Mouse (Mus musculus): ENCODE results near the gene Peak1. TPM values are rescaled to one million over a fixed set of nuclear protein-coding genes. Genes with fewer than 3 reads are reported as not detected.

The Peak1 gene
- 28.0 TPM for total RNA-seq (2023)

DNA sequence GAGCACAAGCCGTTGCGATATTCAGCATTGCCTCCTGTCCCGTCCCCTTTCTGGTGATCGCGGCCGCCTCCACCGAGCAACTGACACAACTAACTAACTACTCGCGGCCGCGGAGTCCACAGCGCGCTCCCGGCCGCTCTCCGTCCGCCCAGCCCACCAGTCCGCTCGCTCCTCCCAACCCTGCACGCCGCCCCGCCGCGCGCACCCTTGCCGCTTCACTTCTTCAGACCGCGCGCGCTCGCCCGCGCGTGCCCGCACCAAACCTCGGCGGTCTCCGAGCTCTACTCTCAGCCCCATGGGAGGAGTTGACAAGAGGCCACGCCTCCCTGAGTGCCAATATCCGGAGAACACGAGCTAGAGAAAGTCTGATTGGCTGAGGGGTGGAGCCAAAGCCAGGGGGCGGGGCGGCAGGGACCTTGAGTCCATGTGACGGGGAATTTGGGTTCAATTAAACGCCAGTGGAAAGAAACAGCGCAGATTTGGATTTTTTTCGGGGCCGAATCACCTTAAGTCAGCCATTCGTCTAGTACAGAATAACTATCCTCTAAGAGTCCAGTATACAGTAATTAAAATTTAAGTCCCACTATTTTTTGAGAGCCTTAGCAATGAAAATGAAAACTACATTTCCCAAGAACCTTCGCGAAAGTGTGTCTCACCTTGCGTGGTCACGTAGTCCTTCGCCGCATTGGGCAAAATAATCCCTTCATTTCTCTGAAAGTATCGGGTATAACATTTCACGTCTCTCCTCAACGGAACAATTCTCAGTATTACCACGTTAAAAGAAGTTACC lies at the start of gene Peak1, which contains the start of gene Hmg20a:
Peak1 (minus strand) TSS at position 120 of the 790 bp plus-strand sequence.
Hmg20a (plus strand) TSS at position 662 of the 790 bp plus-strand sequence.

DNA sequence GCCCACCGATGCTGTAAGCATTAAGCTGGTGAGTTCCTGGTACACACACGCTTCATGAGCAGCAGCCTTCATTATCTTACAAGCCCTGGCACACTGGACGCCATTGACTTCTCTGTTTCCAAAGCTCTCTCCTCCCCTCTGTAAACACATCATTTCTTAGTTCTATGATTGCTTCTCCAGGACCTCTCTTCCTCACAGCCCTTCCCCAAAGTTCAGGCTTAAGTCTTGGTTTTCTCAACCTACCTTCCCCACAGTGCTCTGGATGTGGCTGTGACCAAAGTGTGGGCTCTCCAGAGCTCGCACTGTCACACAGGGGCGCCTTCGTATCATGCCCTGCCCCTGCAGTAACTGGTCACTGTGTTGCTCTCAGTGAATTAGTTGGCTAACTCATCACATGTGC lies 252.5 kb downstream of the Peak1 start, which contains the start of gene Tspan3:
Tspan3 (minus strand) TSS at position 101 of the 400 bp plus-strand sequence.

Other genes with a start within 250 kb of the Peak1 start
- 57.9 TPM for gene Hmg20a, start 542 bp upstream of the Peak1 start, total RNA-seq (2023)